ENCODE assay signal across 10 mouse cellular contexts in the genomic region with DNA sequence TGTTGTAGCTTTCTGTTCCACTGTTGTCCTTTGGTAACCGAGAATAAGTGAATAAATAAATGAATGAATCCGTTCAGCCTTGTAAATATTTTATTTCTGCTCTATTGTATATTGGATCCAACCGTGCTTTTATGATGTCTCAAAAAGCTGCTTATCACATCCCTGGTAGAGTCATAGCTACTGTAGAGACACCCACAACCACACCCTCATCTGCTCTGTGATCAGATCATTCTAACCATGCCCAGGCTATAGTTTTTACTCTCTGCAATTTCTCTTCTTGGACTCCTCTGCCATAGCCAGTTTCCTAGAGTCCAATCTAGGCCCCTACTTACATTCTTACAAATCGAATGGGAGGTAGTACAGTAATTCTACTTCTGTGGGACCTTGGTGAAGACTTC. TPM values are rescaled to one million over a fixed set of nuclear protein-coding genes. Genes with fewer than 3 reads are reported as not detected.
DNase-seq lines count a peak whose midpoint lies in the region; ATAC-seq and TF ChIP-seq lines count a peak whose summit lies in the region.
"Had no signal": no experiment of that assay in that cellular context is flagged by ENCODE, and none has a peak within 500 bp of the region (broad histone marks: within the 10 kb centered on the region; RNA-seq: fewer than 3 reads in every experiment).

No protein-coding gene starts in this region.

- peak overlapping the region; percentile 8; the same call in 1 of the 2 replicates for H3K4me3 ChIP-seq in heart, embryonic 16.5 days (ENCODE audit: low read length)
- H3K4me3 ChIP-seq in MEL (ENCODE audit: control insufficient read depth in 1 of 2, insufficient read depth in 1 of 2, low read depth in 2 of 2, low read length in 2 of 2) = peak overlapping the region in 1 of 2 experiments; percentile 21; a peak in 1 of 4 replicates
- no peak overlapping the region for H3K4me3 ChIP-seq in embryonic facial prominence, embryonic 13.5 days
- H3K4me3 ChIP-seq in liver, embryonic 16.5 days (ENCODE audit: low read depth, low read length) = no peak overlapping the region
- H3K4me3 ChIP-seq: neural tube, embryonic 13.5 days had no signal

- H3K9me3 ChIP-seq in heart, embryonic 16.5 days (replicated peaks; ENCODE audit: control insufficient read depth, low read length) = no peaks in the 10 kb centered on the region
- H3K9me3 ChIP-seq in MEL (replicated peaks; ENCODE audit: insufficient read depth, low read length) = no peaks in the 10 kb centered on the region
- no peaks in the 10 kb centered on the region for H3K9me3 ChIP-seq in embryonic facial prominence, embryonic 13.5 days
- no peaks in the 10 kb centered on the region for H3K9me3 ChIP-seq in liver, embryonic 16.5 days (replicated peaks; ENCODE audit: control insufficient read depth, low read length)
- H3K9me3 ChIP-seq: neural tube, embryonic 13.5 days had no signal

- peaks cover 25% of the 10 kb centered on the region for H3K4me1 ChIP-seq in heart, embryonic 16.5 days (ENCODE audit: control insufficient read depth, insufficient read depth, low read length)
- H3K4me1 ChIP-seq in MEL (ENCODE audit: control insufficient read depth in 1 of 2, insufficient read depth in 2 of 2, low read length in 2 of 2) = peaks cover 6 to 21% of the 10 kb centered on the region in 2 experiments
- peaks cover 36% of the 10 kb centered on the region for H3K4me1 ChIP-seq in embryonic facial prominence, embryonic 13.5 days
- peaks cover 52% of the 10 kb centered on the region for H3K4me1 ChIP-seq in liver, embryonic 16.5 days (ENCODE audit: control insufficient read depth, low read depth, low read length)

- DNase-seq in heart, adult 8-10 months (ENCODE audit: low spot score) = no peak
- DNase-seq in MEL (ENCODE audit: low read depth, low spot score) = peak; percentile 53
- no peak for DNase-seq in embryo, embryonic 9.5 days (ENCODE audit: extremely low spot score)
- no peak for DNase-seq in layer of hippocampus, adult 9-10 months (ENCODE audit: low spot score)
- DNase-seq: lung, adult 18-20 months had no signal

- no peak for TF ChIP-seq RAD21 in MEL (IDR thresholded peaks at IDR 0.05; ENCODE audit: low read depth, low read length)

- peak overlapping the region; percentile 67 for H3K27ac ChIP-seq in heart, embryonic 16.5 days (ENCODE audit: low read length)
- no peak overlapping the region for H3K27ac ChIP-seq in MEL (ENCODE audit: control insufficient read depth, low read depth, low read length)
- peak overlapping the region; percentile 77 for H3K27ac ChIP-seq in embryonic facial prominence, embryonic 13.5 days
- H3K27ac ChIP-seq in liver, embryonic 16.5 days (ENCODE audit: low read length) = peak overlapping the region; percentile 76

- no peak for TF ChIP-seq CTCF in MEL (IDR thresholded peaks at IDR 0.05 in 2 of 3, conservative IDR thresholded peaks at IDR 0.05 in 1 of 3; ENCODE audit: control insufficient read depth in 1 of 3, insufficient read depth in 1 of 3, low read depth in 2 of 3, low read length in 3 of 3, poor library complexity in 1 of 3, severe bottlenecking in 1 of 3)

- ATAC-seq in heart, embryonic 16.5 days (replicated peaks; ENCODE audit: extremely low read depth, insufficient read depth, low FRiP score) = no peak
- ATAC-seq in embryonic facial prominence, embryonic 13.5 days (ENCODE audit: insufficient number of reproducible peaks, insufficient read depth, low FRiP score, low TSS enrichment, low read depth) = no peak
- ATAC-seq in liver, embryonic 16.5 days (ENCODE audit: low read depth) = peak; percentile 85

- no peaks in the 10 kb centered on the region for H3K27me3 ChIP-seq in heart, embryonic 16.5 days (ENCODE audit: control insufficient read depth, insufficient read depth, low read length)
- H3K27me3 ChIP-seq in MEL (ENCODE audit: control insufficient read depth in 1 of 2, insufficient read depth in 2 of 2, low read length in 2 of 2) = peaks cover 0 to 7% of the 10 kb centered on the region in 2 experiments; a peak in 2 of 4 replicates
- H3K27me3 ChIP-seq in embryonic facial prominence, embryonic 13.5 days = no peaks in the 10 kb centered on the region
- no peaks in the 10 kb centered on the region for H3K27me3 ChIP-seq in liver, embryonic 16.5 days (ENCODE audit: control insufficient read depth, insufficient read depth, low read depth, low read length)
- H3K27me3 ChIP-seq: CH12.LX; neural tube, embryonic 13.5 days had no signal

- 65% methylated on average over 4 of the region's 4 CpGs for WGBS in heart, embryonic 16.5 days
- 78% methylated on average over 4 of the region's 4 CpGs for WGBS in embryonic facial prominence, embryonic 13.5 days
- WGBS in liver, embryonic 16.5 days (ENCODE audit: insufficient replicate concordance) = 27% methylated on average over 4 of the region's 4 CpGs

- TF ChIP-seq POLR2A in MEL (IDR thresholded peaks at IDR 0.05; ENCODE audit: control insufficient read depth in 1 of 2, insufficient read depth in 1 of 2, low read depth in 1 of 2, low read length in 2 of 2, poor library complexity in 1 of 2) = no peak

- H3K79me2 ChIP-seq in MEL (ENCODE audit: control insufficient read depth, insufficient read depth, low read length, poor library complexity) = no peaks in the 10 kb centered on the region

- no peak overlapping the region for H3K4me2 ChIP-seq in heart, embryonic 16.5 days (ENCODE audit: low read depth, low read length)
- no peak overlapping the region for H3K4me2 ChIP-seq in embryonic facial prominence, embryonic 13.5 days
- peak overlapping the region; percentile 52 for H3K4me2 ChIP-seq in liver, embryonic 16.5 days (ENCODE audit: low read depth, low read length)
- H3K4me2 ChIP-seq: neural tube, embryonic 13.5 days had no signal

- peak overlapping the region; percentile 60 for H3K9ac ChIP-seq in heart, embryonic 16.5 days (ENCODE audit: low read length)
- H3K9ac ChIP-seq in MEL (ENCODE audit: control insufficient read depth, low read depth, low read length, poor library complexity, severe bottlenecking) = no peak overlapping the region
- no peak overlapping the region for H3K9ac ChIP-seq in embryonic facial prominence, embryonic 13.5 days
- H3K9ac ChIP-seq in liver, embryonic 16.5 days (ENCODE audit: low read depth, low read length) = no peak overlapping the region
- H3K9ac ChIP-seq: neural tube, embryonic 13.5 days had no signal

- 0 out of 4 replicates have a peak, but pooled peaks of 1 of the 2 experiments have one; percentile 31 for TF ChIP-seq EP300 in MEL (IDR thresholded peaks at IDR 0.05; ENCODE audit: low read depth in 1 of 2, low read length in 2 of 2)

- no peaks in the 10 kb centered on the region for H3K36me3 ChIP-seq in heart, embryonic 16.5 days (ENCODE audit: control insufficient read depth, insufficient read depth)
- peaks cover 0 to 19% of the 10 kb centered on the region in 2 experiments; a peak in 2 of 4 replicates for H3K36me3 ChIP-seq in MEL (ENCODE audit: control insufficient read depth in 1 of 2, insufficient read depth in 2 of 2, low read length in 2 of 2)
- H3K36me3 ChIP-seq in embryonic facial prominence, embryonic 13.5 days = no peaks in the 10 kb centered on the region
- H3K36me3 ChIP-seq in liver, embryonic 16.5 days (ENCODE audit: control insufficient read depth, insufficient read depth) = no peaks in the 10 kb centered on the region
- H3K36me3 ChIP-seq: neural tube, embryonic 13.5 days had no signal

TF ChIP-seq in MEL, 35 proteins besides CTCF, POLR2A, EP300 and RAD21:
- TF ChIP-seq ETS1 (IDR thresholded peaks at IDR 0.05; ENCODE audit: low read depth, low read length) (0 out of 2 replicates have a peak, but pooled peaks have one; percentile 15), MXI1 (IDR thresholded peaks at IDR 0.05; ENCODE audit: low read depth, low read length) (no peak), ZNF384 (IDR thresholded peaks at IDR 0.05; ENCODE audit: low read depth, low read length) (peak; percentile 30; the same call in 1 of the 2 replicates), GABPA (IDR thresholded peaks at IDR 0.05; ENCODE audit: low read depth, low read length) (no peak), TCF12 (IDR thresholded peaks at IDR 0.05; ENCODE audit: low read depth, low read length) (no peak)

RNA-seq across cellular contexts. Expression of a gene that starts 12.7 kb away (rescaled TPM):
- polyA plus RNA-seq in heart, embryonic 16.5 days (2015; fragmentation: Nextera tagmentation; extraction: Ambion mirVana) = 112 TPM in 2 replicates
- 1 to 10 TPM in 2 of 4 experiments, under 1 TPM in 2; 0.66 to 1.2 (median 0.93) TPM for total RNA-seq in heart, adult 8-10 months (2022)
- 0.08 TPM in 1 of 2 replicates, not detected in the other for total RNA-seq in MEL (2012; rRNA removed)
- polyA plus RNA-seq in MEL (2012; ENCODE audit: insufficient read depth in 1 of 2, insufficient read length in 2 of 2, low read depth in 1 of 2, low replicate concordance in 2 of 2, missing spikeins in 1 of 2) = under 1 TPM in 1 of 2 experiments, not detected in 1; 0.07 TPM
- polyA plus RNA-seq in embryonic facial prominence, embryonic 13.5 days (2015; fragmentation: Nextera tagmentation; extraction: Ambion mirVana) = 5.3 and 5.8 TPM in 2 replicates
- 13.5 and 16.3 TPM in 2 replicates for polyA plus RNA-seq in liver, embryonic 16.5 days (2015; fragmentation: Nextera tagmentation; extraction: Ambion mirVana)
